In the genomic region with DNA sequence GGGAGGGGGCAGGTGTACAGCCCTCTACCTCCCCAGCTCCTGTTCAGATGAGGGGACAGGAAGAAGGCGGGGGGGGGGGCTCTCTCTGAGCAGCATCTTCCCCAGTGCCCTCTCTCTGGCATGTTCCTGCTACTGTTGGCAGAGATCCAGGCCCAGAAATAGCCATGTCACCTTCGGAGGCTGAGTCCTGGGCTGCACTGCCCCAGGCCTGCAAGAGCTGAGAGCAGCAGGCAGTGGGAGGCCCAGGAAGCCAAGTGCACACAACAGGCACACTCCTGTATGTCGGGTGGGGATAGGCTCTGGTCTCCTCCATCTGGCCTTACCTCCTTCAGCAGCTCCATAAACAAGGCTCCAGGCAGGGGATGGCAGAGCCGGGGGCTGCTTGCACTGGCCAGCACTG, we compare ENCODE assay signal across 8 mouse cellular contexts. TPM values are rescaled to one million over a fixed set of nuclear protein-coding genes. Genes with fewer than 3 reads are reported as not detected.
A peak's percentile ranks its signal among the peaks of the same experiment; 100 is the strongest.
DNase-seq lines count a peak whose midpoint lies in the region; ATAC-seq and TF ChIP-seq lines count a peak whose summit lies in the region.

No protein-coding gene starts in this region.

- DNase-seq in hindbrain, embryonic 10.5 days (ENCODE audit: low spot score): no peak
- no peak for DNase-seq in hindbrain, embryonic 11.5 days (ENCODE audit: low spot score)
- peak; percentile 64 for DNase-seq in brain, embryonic 14.5 days (ENCODE audit: low read depth)
- peak; percentile 85 for DNase-seq in heart, postnatal 0 days (ENCODE audit: low spot score)
- no peak for DNase-seq in midbrain, embryonic 10.5 days (ENCODE audit: low spot score)
- DNase-seq in urinary bladder, postnatal 10 days (ENCODE audit: low spot score): no peak
- no peak for DNase-seq in left cerebral cortex, postnatal 36 days (ENCODE audit: low spot score in 2 of 2)
- no peak for DNase-seq in gastrocnemius, postnatal 14 days

- no peak overlapping the region for H3K9ac ChIP-seq in hindbrain, embryonic 11.5 days (ENCODE audit: low read depth, low read length)
- no peak overlapping the region; the same call in 1 of the 2 replicates for H3K9ac ChIP-seq in heart, postnatal 0 days (replicated peaks; ENCODE audit: low read depth, low read length)

- H3K36me3 ChIP-seq in hindbrain, embryonic 10.5 days: no peaks in the 10 kb centered on the region
- no peaks in the 10 kb centered on the region for H3K36me3 ChIP-seq in hindbrain, embryonic 11.5 days (ENCODE audit: control insufficient read depth, insufficient read depth, low read length)
- no peaks in the 10 kb centered on the region for H3K36me3 ChIP-seq in heart, postnatal 0 days (replicated peaks; ENCODE audit: control insufficient read depth, insufficient read depth, low read length)
- no peaks in the 10 kb centered on the region for H3K36me3 ChIP-seq in midbrain, embryonic 10.5 days

- H3K9me3 ChIP-seq in hindbrain, embryonic 10.5 days: no peaks in the 10 kb centered on the region
- no peaks in the 10 kb centered on the region for H3K9me3 ChIP-seq in hindbrain, embryonic 11.5 days (ENCODE audit: control insufficient read depth, low read length)
- no peaks in the 10 kb centered on the region for H3K9me3 ChIP-seq in heart, postnatal 0 days (replicated peaks; ENCODE audit: control insufficient read depth, low read length)
- no peaks in the 10 kb centered on the region for H3K9me3 ChIP-seq in midbrain, embryonic 10.5 days (replicated peaks)

- H3K27ac ChIP-seq in hindbrain, embryonic 10.5 days: peak overlapping the region; percentile 50; the same call in 1 of the 2 replicates
- no peak overlapping the region; the same call in 1 of the 2 replicates for H3K27ac ChIP-seq in hindbrain, embryonic 11.5 days (ENCODE audit: low read depth, low read length)
- peak overlapping the region; percentile 96 for H3K27ac ChIP-seq in heart, postnatal 0 days (ENCODE audit: low read depth)
- peak overlapping the region; percentile 78 for H3K27ac ChIP-seq in midbrain, embryonic 10.5 days (replicated peaks)

- no peak overlapping the region for H3K4me3 ChIP-seq in hindbrain, embryonic 10.5 days
- H3K4me3 ChIP-seq in hindbrain, embryonic 11.5 days (ENCODE audit: low read depth, low read length): no peak overlapping the region
- H3K4me3 ChIP-seq in heart, postnatal 0 days (ENCODE audit: low read depth, low read length): no peak overlapping the region
- no peak overlapping the region for H3K4me3 ChIP-seq in midbrain, embryonic 10.5 days

- H3K4me1 ChIP-seq in hindbrain, embryonic 10.5 days (replicated peaks): peaks cover 49% of the 10 kb centered on the region
- H3K4me1 ChIP-seq in hindbrain, embryonic 11.5 days (replicated peaks; ENCODE audit: control insufficient read depth, insufficient read depth, low read length): peaks cover 3% of the 10 kb centered on the region; the same call in 1 of the 2 replicates
- peaks cover 23% of the 10 kb centered on the region for H3K4me1 ChIP-seq in heart, postnatal 0 days (ENCODE audit: control insufficient read depth, insufficient read depth)
- H3K4me1 ChIP-seq in midbrain, embryonic 10.5 days: peaks cover 61% of the 10 kb centered on the region

- no peak for ATAC-seq in hindbrain, embryonic 11.5 days (ENCODE audit: low FRiP score)
- ATAC-seq in heart, postnatal 0 days (ENCODE audit: insufficient read depth, low read depth): peak; percentile 83

- peaks cover 25% of the 10 kb centered on the region for H3K27me3 ChIP-seq in hindbrain, embryonic 10.5 days (ENCODE audit: insufficient read depth, poor library complexity, severe bottlenecking)
- H3K27me3 ChIP-seq in hindbrain, embryonic 11.5 days (ENCODE audit: control insufficient read depth, insufficient read depth, low read length): no peaks in the 10 kb centered on the region; the same call in 1 of the 2 replicates
- no peaks in the 10 kb centered on the region for H3K27me3 ChIP-seq in heart, postnatal 0 days (ENCODE audit: control insufficient read depth, insufficient read depth, low read length)
- H3K27me3 ChIP-seq in midbrain, embryonic 10.5 days (ENCODE audit: low read depth, poor library complexity, severe bottlenecking): peaks cover 79% of the 10 kb centered on the region

- no peak overlapping the region for H3K4me2 ChIP-seq in hindbrain, embryonic 11.5 days (replicated peaks; ENCODE audit: low read depth, low read length)
- H3K4me2 ChIP-seq in heart, postnatal 0 days (ENCODE audit: low read depth, low read length): peak overlapping the region; percentile 45

- no peak for TF ChIP-seq POLR2A in brain, embryonic 14.5 days (IDR thresholded peaks at IDR 0.05; ENCODE audit: borderline replicate concordance, extremely low read depth, insufficient read depth, insufficient read length, poor library complexity, severe bottlenecking)

- 69% methylated on average over 4 of the region's 4 CpGs for WGBS in hindbrain, embryonic 10.5 days
- 70% methylated on average over 4 of the region's 4 CpGs for WGBS in hindbrain, embryonic 11.5 days
- 16% methylated on average over 4 of the region's 4 CpGs for whole genome bisulfite sequencing in heart, postnatal 0 days
- WGBS in midbrain, embryonic 10.5 days: 71% methylated on average over 4 of the region's 4 CpGs

- no peak for TF ChIP-seq CTCF in brain, embryonic 14.5 days (IDR thresholded peaks at IDR 0.05; ENCODE audit: borderline replicate concordance, extremely low read depth, insufficient read depth, insufficient read length)
- TF ChIP-seq CTCF in heart, postnatal 0 days (IDR thresholded peaks at IDR 0.05; ENCODE audit: low read depth): 0 out of 2 replicates have a peak, but pooled peaks have one; percentile 11

- intact Hi-C loops in left cerebral cortex, postnatal 36 days (cut with DNase I): no loop called here
- intact Hi-C loops in gastrocnemius, postnatal 14 days (cut with DNase I; ENCODE audit: low total_unique reads): loop anchor here (5.0 kb wide), 1 partner anchor 40 kb away; no protein-coding TSS in a partner anchor

- TF ChIP-seq EP300 in heart, postnatal 0 days (IDR thresholded peaks at IDR 0.05; ENCODE audit: low read depth): no peak

RNA-seq across cellular contexts. Expression of gene Flrt1, which starts 16.7 kb away (rescaled TPM):
- polyA plus RNA-seq in hindbrain, embryonic 10.5 days (2016; fragmentation: Nextera tagmentation; extraction: Ambion mirVana): 3.1 and 4.0 TPM in 2 replicates
- 4.6 and 5.6 TPM in 2 replicates for polyA plus RNA-seq in hindbrain, embryonic 11.5 days (2014; fragmentation: Nextera tagmentation; extraction: Ambion mirVana)
- 2.5 and 4.3 TPM in 2 replicates for polyA plus RNA-seq in brain, embryonic 14.5 days (2012; rRNA removed)
- 0.23 and 0.89 TPM in 2 replicates for total RNA-seq in heart, postnatal 0 days (2014; rRNA removed; ENCODE audit: low replicate concordance)
- 1.0 TPM in 2 replicates for polyA plus RNA-seq in heart, postnatal 0 days (2015; fragmentation: Nextera tagmentation; extraction: Ambion mirVana)
- 6.0 and 7.5 TPM in 2 replicates for polyA plus RNA-seq in midbrain, embryonic 10.5 days (2016; fragmentation: Nextera tagmentation; extraction: Ambion mirVana)
- 10 to 100 TPM; 36.2 to 41.7 TPM for total RNA-seq in left cerebral cortex, postnatal 36 days (2021)
- total RNA-seq in gastrocnemius, postnatal 14 days (2021): under 1 TPM; 0.27 to 0.51 TPM

Comparison
In these comparisons a context has a peak if more than half of its experiments do, and no peak if none do; other contexts are left out.
1. DNase-seq: peak in brain, embryonic 14.5 days (single experiment) and heart, postnatal 0 days (single experiment); none in hindbrain, embryonic 10.5 days (single experiment), hindbrain, embryonic 11.5 days (single experiment), midbrain, embryonic 10.5 days (single experiment), urinary bladder, postnatal 10 days (single experiment), left cerebral cortex, postnatal 36 days (0 of 2) and gastrocnemius, postnatal 14 days (single experiment).